Mouse (Mus musculus) C2C12 (cell line): ENCODE data around the gene Phactr2.

Source experiments
- CEBPB ChIP-seq: IDR thresholded peaks from one replicate; pipeline ENCODE4 v1.6.1; 2011; ENCODE audit warnings: low read depth, mild to moderate bottlenecking, control low read depth, moderate library complexity
- CTCF ChIP-seq: IDR thresholded peaks from one replicate; pipeline ENCODE4 v1.5.1; 2011; ENCODE audit not compliant: control insufficient read depth, insufficient read depth, insufficient read length
- MAX ChIP-seq: IDR thresholded peaks from one replicate; pipeline ENCODE4 v1.6.1; 2011; ENCODE audit warnings: mild to moderate bottlenecking, control low read depth
- MYOD1 ChIP-seq: IDR thresholded peaks from one replicate; pipeline ENCODE4 v1.6.1; 2011; ENCODE audit warnings: low read depth; ENCODE audit not compliant: control insufficient read depth, insufficient read length
- MYOG ChIP-seq: IDR thresholded peaks from one replicate; pipeline ENCODE4 v1.6.1; 2011; ENCODE audit not compliant: control insufficient read depth, insufficient read length; ENCODE audit errors: extremely low read depth

- TF ChIP-seq CTCF: no peak
- TF ChIP-seq CEBPB: no peak
- no peak for TF ChIP-seq MAX
- no peak for TF ChIP-seq MYOD1
- no peak for TF ChIP-seq MYOG
These were observed 909 bp upstream of the Phactr2 start for GRCm38 (mm10) chr10:13475121-13475520.
